Mouse (Mus musculus) adrenal gland, adult 18-20 months (tissue): Measurements from ENCODE around the gene Hsd17b14. TPM values are rescaled to one million over a fixed set of nuclear protein-coding genes. Genes with fewer than 3 reads are reported as not detected.

Experiments used
- DNase-seq, 2 experiments: peaks; one replicate each; pipeline ENCODE4 v3.0.0; 2021 to 2022; ENCODE audit warnings: low spot score in 2 of 2
- total RNA-seq, 2 experiments: library from RNA; stranded (reverse); gene quantifications; 1 replicate in 1 of 2; 2 replicates in 1 of 2; pipeline ENCODE4 v1.2.3; 2021

The Hsd17b14 gene
- total RNA-seq, 2 experiments from 2014 or later: 0.83 to 3.0 TPM

GRCm38 (mm10) chr7:45565446-45565845, 10.8 kb downstream of the Hsd17b14 start:
- DNase-seq: no peak

- no peak for DNase-seq
Measured at GRCm38 (mm10) chr7:45567112-45567779, 12.6 kb downstream of the Hsd17b14 start.

DNA sequence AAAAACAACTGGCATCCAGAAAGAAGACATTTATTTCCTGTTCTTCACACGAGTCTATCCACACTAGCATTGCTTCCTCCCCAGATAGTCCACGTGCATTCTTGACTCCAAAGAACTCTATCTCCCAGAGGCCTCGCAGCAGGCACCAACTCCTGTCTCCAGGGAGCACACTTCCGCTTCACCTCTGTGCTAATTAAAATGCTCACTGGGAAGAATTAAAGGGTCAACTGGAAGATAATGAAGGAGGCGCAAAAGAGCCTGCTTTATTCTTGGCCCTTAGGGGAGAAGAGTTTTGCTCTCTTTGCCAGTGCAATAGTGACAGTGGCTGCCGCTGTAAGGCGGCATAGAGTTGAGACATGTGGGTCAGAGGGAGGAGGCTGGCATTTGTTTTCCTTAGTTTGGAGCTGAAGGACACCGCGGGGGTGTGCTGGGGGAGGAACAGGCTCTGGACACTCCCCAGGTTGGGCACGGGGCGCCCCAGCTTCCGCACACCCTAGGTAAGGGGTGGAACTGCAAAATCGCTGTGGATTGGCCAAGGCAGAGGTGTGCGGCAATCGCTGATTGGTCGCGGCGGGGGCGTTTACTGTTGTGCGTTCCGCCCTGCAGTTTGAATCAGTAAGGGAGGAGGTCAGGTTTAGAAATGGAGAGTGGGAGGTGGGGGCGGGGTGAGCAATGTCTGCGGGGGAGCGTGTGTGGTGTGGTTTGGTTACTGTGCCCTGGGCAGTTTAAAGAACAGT, 13.3 kb downstream of the Hsd17b14 start:
- peak; percentile 80 to 82 for DNase-seq

GRCm38 (mm10) chr7:45568601-45569473, 14.1 kb downstream of the Hsd17b14 start:
- no peak for DNase-seq

DNA sequence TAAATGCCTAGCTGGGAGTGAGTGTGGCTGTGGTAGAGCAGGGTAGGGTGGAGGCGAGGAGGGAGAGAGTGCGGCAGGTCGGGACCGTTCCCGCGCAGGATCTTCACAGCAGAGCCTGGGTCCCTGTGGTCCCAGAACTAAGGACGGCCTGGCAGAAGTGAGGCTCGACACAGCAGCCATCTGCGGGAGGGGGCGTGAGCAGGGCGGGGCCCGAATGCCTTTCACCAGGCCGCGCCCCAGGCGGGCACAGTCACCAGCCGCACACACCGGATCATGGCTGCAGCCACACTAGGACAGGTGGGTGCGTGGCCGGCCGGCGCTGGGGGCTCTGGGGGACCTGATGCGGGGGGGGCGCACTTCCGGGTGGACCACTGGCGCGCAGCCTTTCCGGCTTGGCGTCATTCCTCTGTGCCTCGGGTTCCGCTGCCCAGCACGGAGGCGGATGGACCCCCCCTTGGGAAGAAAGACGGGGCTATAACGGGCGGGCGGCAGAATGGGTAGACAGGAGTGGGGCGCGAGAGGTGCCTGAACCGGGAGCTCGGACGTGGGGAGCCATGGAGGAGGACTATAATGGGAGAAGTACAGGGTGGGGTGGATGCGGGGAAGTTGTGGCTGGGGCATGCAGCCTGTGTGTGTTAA, 15.5 kb downstream of the Hsd17b14 start, which contains the start of gene Bcat2:
Gene Bcat2 (plus strand): TSS at position 51 of the 639 bp plus-strand sequence.
- DNase-seq: peak; percentile 79 to 84

DNA sequence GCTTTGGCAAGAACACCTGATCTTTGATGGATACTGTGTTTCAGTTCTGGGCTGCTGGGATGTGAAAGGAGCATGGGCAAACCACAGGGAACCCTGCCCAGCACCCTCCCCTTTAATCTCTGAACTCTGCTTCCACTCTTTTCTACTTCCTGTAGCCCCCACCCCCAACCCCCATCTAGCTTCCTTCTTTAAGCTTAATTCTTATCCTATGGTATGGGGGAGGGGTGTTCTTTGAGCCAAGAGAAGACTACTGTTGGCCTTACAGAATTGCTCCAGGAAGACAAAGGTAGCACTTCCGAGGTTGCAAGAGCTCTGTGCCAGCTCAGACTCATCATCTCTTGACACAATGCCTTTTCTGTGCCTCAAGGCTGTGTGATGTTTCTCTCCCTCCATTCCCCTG, 17.3 kb downstream of the Hsd17b14 start:
- DNase-seq: no peak

DNA sequence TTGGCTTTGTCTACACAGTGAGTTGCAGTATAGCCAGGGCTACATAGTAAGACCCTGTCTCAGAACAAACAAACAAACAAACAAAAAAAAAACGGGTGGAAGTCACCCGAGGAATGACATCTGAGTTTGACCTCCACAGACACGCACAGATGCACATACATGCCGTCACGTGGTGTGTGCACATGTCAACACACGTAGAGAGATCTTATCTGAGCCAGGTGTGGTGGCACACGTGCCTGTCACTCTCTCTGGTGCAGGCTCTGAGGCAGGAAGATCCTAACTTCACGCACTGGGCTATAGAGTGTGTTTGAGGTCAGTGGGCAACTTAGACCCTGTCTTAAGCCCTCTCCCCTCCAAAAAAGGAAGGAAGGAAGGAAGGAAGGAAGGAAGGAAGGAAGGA, 19.3 kb downstream of the Hsd17b14 start:
- no peak for DNase-seq

DNA sequence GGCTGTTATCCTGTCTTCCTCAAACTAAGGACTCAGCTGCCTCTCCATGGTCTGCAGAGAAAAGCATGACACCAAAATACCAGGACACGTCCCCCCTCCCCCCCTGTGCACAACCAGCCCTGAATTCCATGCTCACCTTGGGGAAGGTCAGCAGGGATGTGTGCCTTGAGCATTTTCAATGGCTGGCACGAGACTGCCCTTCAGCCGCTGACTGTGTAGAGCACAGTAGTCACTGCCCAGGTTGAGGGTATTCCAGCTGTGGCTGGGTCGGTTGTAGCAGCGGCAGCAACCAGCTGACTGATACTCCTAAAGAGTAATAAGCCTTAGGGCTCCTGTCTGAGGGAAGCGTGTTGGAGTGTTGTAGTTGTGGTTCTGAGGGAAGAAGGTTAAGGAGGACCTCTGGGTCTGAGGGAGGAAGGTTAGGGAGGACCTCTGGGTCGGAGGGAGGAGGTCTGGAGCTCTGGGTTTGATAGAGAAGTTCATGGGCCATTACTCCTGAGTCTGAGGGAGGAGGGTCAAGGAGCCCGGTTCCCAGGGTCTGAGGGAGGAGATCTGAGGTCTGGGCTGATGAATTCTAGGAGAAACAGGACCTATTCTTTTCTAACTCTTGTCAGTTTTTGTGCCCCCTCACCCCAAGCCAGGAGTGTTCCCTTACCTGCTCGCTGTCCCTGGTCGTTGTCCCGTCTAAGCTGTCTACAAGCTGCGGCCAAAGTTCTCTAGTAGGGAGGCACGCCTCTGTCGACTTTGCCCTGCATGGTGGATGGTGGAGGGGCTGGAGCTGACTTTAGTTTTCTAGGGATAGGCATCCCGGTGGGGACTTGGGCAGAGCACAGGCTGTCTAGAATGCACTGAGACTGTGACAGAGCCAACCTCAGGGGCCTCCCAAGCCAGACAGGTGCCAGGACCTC, 20.0 kb downstream of the Hsd17b14 start:
- DNase-seq: no peak

DNA sequence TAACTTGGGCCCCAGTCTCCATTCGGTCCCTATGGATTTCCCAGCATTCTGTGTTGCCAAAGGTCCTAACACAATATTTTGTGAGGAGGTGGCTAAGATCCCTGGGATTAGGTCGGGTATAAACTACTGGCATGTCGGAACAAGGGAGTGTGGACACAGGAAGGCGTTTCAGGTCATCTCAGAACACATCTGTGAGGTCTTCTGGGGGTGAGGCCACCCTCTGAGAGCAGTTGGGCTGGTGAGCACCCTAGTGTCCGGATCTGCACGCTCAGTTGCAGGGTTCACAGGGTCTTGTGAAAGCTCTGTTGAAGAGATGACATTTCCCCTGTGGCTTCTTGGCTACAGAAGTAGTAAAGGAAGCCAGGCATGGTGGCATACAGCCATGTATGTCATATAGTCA, 31.2 kb downstream of the Hsd17b14 start:
- DNase-seq: no peak

GRCm38 (mm10) chr7:45587631-45588592, 33.2 kb downstream of the Hsd17b14 start:
- peak in 1 of 2 experiments; percentile 2 for DNase-seq

- peak; percentile 85 to 86 for DNase-seq
Measured at GRCm38 (mm10) chr7:45589173-45589572, 34.5 kb downstream of the Hsd17b14 start.

DNA sequence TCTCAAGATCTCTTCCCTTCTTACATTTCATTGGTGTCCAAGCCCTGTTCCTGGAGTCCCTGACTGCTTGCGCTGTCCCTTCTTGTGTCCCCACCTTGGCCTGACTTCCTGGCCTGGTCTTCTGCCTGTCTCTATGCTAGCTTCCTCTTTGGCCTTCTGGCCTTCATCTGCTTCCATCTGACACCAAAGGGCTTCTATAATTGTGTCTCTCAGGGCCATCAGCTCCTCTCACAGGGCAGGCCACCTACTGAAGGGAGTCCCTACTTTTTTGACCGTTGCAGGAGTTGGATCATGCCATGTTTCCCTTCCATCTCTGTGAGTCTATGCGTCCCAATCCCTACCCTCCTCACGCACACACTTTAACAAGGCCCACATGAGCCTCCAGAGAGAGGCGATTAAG, 35.2 kb downstream of the Hsd17b14 start:
- no peak for DNase-seq

DNA sequence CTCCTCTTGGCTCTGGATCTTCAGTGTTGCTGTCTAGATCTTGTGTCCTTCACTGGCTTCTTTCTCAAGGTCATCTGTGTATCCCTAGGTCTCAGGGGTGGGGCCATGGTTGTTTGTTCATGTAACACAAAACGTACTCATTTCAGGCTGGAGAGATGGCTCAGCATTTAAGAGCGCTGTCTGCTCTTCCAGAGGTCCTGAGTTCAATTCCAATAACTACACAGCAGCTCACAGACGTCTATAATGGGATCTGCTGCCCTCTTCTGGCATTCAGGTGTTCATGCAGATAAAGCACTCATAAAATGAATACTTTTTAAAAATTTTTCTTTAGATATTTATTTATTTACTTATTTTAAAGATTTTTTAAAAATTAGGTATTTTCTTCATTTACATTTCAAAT, 36.2 kb downstream of the Hsd17b14 start:
- DNase-seq: no peak

DNA sequence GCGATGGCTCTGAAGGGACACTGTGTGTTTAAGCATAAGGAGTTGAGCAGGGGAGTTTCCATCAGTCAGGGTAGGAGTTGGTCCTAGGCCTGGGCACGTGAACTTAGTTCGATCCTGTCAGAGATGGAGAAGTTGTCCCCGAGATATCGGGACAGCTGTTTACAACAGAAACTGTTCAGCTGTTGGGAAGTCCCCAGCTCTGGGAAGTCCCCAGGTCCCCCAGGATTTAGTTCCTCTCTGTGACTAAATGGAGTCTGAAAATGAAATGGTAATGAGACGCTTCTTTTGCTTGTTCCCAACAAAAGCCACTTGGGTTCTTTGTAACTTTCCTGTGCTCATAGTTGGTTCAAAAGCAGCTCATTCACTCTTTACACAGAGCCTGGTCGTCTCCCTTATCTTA, 37.2 kb downstream of the Hsd17b14 start:
- no peak for DNase-seq

DNA sequence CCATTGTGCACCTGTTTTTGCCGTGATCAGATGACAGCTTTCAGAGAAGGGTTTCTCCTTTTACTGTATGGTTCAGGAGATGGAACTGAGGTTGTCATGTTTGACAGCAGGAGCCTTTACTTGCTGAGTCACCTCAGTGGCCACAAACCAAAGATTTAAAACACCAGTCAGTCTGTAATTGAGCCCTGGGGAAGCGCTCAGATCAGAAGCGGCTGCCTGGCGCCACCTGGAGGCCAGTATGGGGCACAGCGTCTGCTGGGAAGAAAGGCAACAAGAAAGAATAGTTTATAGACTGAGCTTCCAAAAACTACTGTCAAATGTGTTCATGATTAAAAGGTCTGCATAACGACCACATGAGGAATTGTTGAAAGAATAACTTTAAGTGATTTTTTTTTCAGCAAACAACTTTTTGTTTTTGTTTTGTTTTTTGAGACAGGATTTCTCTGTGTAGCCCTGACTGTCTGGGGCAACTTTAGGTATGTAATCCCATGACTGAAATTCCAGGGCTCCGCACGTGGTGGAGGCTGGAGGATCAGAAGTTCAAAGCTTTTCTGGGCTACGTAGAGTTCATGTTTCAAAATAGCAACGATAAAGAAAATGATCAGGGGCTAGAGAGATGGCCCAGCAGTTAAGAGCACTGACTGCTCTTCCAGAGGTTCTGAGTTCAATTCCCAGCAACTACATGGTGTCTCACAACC, 38.6 kb downstream of the Hsd17b14 start:
- peak; percentile 67 to 78 for DNase-seq

GRCm38 (mm10) chr7:45595176-45595575, 40.5 kb downstream of the Hsd17b14 start:
- no peak for DNase-seq

DNA sequence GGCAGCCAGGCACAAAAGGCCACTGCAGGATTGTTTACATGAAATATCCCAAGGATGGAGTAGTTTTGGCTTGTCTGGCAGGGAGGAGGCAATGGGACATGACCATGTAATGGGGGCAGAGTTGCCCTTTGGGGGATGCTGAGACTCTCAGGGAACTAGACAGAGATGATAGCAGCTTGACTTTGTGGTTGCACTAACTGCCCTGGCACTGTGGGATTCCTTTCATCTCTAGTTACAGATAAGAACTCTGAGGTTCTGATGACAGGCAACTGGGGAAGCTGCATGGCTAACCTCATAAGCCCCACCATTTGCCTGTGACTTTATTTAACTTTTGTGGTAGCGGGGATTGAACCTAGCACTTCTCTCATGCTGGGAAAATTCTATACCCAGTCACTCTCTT, 41.4 kb downstream of the Hsd17b14 start:
- no peak for DNase-seq

- no peak for DNase-seq
Measured at GRCm38 (mm10) chr7:45597013-45597412, 42.3 kb downstream of the Hsd17b14 start.
